Mouse (Mus musculus): ENCODE measurements around the gene Slc2a3.

GRCm38 (mm10) chr6:122750579-122750978, 50.9 kb downstream of the Slc2a3 start:
- TF ChIP-seq USF1 (IDR thresholded peaks at IDR 0.05; ENCODE audit: low read depth) (no peak), MYOD1 (IDR thresholded peaks at IDR 0.05; ENCODE audit: control insufficient read depth, insufficient read length, low read depth) (no peak), CTCF (IDR thresholded peaks at IDR 0.05; ENCODE audit: control insufficient read depth, insufficient read depth, insufficient read length) (no peak), MAX (IDR thresholded peaks at IDR 0.05) (no peak), CEBPB (IDR thresholded peaks at IDR 0.05; ENCODE audit: low read depth) (no peak), FOSL1 (IDR thresholded peaks at IDR 0.05; ENCODE audit: insufficient read depth, low read length, poor library complexity, severe bottlenecking) (no peak)
